Mouse (Mus musculus): Measurements from ENCODE around the gene Kctd11.

- no peak for TF ChIP-seq CTCF (IDR thresholded peaks at IDR 0.05; ENCODE audit: low read depth, low read length)
- TF ChIP-seq POLR2A (IDR thresholded peaks at IDR 0.05; ENCODE audit: extremely low read depth, insufficient read depth, low read length): no peak
Measured at GRCm38 (mm10) chr11:69876186-69876585, 5.0 kb downstream of the Kctd11 start.

Data from liver, adult 2 months (tissue).